Mouse (Mus musculus): ENCODE data around the gene Dennd1c.

- TF ChIP-seq TAL1 (IDR thresholded peaks at IDR 0.05; ENCODE audit: low read length): no peak
- no peak for TF ChIP-seq GATA1 (IDR thresholded peaks at IDR 0.05; ENCODE audit: low read length)
Measured at GRCm38 (mm10) chr17:57108040-57108665, 29.8 kb upstream of the Dennd1c start.
